Mouse (Mus musculus): Measurements from ENCODE around the gene Ndufb8. TPM values are rescaled to one million over a fixed set of nuclear protein-coding genes. Genes with fewer than 3 reads are reported as not detected.

The Ndufb8 gene
- total RNA-seq, 2 experiments from 2014 or later, result 371 to 384 TPM

DNA sequence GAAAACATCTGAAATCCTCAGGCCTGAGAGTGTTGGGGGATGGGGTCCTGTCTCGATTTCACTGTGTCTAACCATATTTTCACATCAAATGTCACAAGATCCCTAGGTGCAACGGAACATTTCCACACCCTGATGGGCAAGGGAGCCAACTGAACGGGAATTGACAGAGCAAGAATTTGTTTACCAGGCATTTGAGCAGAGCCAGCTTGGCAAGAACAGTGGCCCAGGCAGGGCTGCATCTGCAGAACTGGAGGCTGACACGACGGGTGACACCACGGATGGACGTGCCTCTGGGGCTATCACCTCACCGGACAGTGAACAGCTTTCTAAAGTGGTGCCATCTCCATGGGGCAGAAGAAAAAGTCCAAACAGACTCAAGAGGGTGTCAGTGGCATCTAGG lies 17.8 kb downstream of the Ndufb8 start:
- no peak for DNase-seq (ENCODE audit: low spot score in 2 of 2)

DNA sequence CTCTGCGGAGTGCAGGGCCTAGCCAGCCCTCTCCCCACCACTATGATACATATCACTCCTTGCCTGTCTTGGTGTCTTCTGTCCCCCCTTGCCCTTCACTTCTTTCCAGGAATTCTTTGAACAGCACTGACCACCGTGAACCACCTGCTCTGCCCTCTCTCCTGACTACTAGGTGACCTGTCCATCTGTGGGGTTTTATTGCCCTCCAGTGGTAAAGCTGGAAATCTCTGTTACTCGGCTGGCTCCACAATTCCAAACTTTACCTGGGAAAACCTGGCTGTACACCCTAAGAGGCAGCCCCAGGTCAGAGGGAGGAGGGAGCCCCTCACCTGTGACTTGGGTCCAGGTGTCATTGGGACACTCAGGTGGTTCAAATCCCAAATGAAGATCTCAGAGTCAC lies 19.9 kb downstream of the Ndufb8 start:
- DNase-seq (ENCODE audit: low spot score in 2 of 2), result no peak

DNA sequence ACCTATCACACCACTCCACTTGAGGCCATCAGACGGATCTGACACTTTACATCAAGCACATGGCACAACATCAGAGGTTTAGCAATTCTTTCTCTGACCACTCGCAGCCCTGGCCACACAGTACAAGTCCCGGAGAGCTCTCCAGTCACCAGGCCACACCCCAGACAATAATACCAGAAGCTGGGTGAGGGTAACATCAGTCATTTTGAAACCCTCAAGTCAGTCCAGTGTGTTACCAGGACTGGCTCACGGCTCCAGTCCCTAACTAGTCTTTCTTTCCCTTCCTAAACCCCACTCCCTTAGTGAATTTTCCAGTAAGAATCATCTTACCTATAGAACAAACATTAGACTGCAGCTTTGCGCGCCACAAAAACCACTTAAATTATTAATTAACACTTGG lies 25.2 kb downstream of the Ndufb8 start:
- no peak for DNase-seq (ENCODE audit: low spot score in 2 of 2)

DNA sequence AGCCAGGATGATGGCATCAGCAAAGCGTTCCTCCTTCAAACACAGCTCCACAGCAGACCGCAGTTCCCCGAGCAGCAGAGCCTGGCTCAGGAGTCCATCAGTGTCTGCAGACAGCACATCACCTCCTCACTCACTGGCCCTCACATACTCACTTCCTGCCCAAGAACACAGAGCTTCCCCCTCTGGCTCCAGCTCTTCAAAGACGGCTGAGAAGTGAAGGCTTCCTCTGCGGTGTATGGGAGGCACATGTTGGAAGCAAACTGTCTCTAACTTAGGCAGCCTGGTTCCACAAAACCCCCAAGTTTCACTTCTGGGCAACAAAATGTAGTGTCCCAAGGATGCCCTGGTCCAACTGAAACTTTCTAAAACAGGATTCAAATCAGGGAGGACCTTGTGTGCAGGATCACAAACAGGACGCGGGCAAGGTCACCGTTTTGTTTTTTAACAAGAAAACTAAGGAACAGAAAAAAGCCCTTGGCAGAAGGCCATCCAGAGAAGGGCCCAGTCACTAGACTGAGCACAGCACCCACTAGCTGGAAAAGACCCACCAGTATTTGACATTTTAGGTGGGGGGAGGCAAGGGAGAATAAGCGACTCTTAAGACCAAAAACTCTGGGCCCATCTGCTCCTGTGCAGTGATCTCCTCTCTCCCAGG lies 29.6 kb downstream of the Ndufb8 start:
- no peak for DNase-seq (ENCODE audit: low spot score in 2 of 2)

DNA sequence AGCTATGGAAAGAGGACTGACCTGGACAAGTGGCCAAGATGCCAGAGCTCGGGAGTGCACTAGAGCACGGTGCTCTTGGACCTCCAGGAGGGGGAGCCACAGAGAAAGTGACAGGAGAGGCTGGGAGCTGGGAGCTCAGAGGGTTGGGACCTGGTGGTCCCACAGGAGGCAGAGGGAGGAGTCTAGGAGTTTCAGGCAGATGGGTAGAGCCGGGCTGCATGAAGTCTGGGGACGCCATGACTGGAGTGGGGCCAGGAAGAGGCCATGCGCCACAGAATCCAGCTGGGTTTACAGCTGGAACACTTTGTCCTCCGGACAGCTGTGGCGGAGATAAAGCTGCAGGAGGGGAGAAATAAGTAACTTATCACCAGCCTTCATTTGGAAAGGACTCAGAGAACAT lies 36.1 kb downstream of the Ndufb8 start:
- no peak for DNase-seq (ENCODE audit: low spot score in 2 of 2)

DNA sequence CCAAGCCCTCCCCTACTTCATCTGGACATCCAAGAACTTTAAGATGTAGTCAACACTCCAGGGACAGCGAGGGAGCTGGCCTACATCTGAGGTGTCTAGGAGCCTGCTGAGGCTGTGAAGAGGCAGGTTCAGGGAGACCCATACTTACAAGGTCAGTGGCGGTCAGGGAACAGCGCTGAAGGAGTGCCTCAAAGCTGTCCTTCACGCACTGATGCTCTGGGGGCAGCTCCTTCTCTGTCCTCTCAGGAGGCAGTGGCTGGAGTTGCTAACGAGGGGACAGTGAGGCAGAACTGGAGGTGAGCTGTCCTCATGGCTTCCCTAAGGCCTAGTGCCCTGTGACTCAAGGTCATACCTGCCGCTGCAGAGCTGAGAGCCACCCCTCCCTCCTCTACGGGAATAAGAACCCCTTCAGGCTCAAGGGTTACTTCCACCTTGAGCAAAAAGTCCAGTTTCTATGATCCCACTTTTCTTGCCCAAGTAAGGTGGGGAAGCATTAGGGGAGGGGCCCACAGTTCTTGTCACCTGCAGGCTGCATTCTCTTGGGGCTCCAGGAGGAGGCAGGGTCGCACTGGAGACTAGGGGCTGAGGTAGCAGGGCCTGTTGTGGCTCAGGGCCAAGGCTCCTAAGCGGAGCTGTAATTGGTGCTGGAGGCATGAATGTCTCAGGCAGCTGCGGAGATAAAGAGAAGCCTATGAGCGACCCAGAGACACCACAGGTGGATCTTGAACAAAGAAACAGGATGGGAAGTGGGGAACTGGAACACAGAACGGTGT lies 37.1 kb downstream of the Ndufb8 start:
- DNase-seq (ENCODE audit: low spot score in 2 of 2), result no peak

DNA sequence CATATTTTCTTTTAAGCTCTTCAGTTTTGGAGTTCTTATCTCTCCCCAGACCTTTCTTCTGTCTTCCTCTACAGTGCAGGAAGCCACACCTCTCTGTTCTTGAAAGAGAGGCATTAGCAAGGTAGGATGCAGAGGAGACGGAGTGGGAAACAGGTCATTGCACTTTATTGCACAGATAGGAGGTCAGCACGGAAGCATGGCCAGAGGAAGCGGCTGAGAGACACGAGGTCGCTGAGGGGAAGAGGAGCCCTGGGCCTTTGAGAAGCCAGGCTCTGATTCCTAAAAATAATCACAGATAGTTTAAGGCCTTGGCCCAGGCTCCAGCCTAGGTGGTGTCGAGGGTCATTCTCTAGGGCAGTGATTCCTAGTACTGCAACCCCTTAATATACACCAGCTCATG lies 39.5 kb downstream of the Ndufb8 start:
- DNase-seq (ENCODE audit: low spot score in 2 of 2), result no peak

DNA sequence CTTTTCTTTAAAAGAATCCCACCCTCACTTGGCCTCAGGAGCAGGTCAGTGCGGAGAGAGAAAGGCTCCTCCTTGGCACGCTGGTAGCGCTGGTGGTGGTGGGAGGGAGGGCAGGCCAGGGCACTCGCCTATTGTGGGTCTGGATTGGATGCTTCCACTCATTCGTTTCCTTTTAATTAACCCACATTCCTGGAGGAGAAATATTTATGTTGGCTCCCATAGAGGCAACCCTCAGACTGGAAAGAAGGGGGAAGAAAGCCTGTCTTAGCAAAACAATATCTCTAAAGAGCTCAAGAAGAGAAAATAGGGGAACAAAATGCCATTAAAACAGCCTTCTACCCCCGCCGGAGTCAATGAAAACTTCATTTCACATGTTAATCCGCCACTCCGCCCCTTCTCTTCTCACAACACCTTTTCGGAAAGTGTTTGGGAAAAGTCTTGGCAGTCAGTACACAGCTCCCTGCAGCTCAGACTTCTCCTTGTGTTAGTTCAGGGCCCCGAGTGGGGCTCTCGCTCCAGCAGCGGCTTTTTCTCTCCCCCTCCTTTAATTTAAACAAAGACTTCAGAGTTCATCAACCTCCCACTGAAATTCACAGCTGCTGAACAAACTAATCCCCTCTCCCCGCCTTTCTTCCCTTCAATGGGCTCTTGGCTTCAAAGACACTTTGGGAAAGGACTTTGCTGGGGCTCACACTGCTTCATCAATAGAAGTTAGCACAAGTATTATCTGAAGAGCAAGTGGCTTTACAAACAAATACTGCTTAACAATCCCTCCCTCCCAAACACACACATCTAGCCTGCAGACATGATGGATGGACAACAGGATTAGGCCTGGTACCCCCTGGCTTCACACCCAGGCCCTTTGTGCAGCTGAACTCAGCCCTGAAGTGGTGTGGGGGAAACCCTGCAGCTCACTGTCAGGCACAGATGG lies 40.5 kb downstream of the Ndufb8 start:
- no peak for DNase-seq (ENCODE audit: low spot score in 2 of 2)

DNA sequence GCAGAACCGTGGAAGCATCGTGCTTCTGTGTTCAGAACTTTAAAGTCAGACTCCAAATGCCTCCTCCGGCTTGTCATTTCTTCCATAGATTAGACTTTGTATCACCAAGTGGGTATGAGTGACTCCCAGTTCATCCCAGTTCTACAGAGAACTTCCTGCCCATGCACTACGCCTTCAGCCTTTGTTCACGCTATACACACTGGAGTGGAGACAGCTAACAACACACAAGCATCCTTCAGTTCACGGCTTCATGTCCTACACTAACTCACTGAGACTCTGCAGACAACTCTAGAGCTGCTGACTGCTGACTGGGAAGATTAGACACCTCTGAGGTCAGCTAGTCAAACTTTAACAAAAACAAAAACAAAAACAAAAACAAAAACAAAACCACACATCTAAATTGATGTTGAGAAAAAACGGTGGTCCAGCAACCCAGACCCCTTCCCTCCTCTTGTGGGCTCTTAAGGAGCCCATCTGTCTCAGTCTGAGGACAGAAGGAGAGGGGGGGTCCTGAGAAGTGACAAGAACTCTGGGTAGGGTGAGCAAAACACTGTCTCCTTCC lies 41.2 kb downstream of the Ndufb8 start:
- DNase-seq (ENCODE audit: low spot score in 2 of 2), result no peak

DNA sequence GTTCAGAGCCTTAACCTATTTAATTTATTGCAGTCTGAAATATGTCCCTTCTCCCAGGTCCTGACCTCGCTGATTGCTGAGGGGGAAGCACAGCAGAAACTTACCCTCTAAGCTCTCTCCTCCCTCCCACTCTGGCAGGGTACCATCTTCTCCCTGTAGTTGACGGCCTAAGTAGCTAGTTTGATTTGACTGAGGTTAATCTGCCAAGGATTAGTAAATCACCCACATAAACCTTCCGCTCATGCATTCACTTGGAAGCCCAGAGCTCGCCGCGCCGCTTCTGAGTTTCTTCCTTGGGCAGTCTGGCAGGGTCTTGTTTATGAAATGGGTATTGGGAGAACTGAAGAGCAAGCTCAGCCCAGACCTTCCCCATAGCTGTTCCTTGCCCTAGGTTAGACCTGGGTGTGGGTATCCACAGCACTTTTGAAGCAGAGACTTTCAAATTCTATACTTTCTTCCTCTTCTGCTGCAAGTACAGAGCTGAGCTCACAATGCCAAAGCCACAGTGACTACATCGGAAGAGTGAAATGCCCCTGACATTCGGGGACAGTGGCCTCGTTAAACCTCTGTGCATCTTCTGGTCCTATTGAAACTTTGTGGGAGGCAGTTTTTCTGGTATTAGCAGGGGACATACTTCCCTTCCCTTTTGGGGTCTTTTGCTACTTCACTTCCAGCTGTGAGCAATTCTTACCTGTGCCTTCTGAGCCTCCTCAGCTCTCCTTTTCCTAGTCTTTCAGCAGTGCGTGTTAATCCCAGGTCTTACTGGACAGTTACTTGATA lies 42.0 kb downstream of the Ndufb8 start:
- DNase-seq (ENCODE audit: low spot score in 2 of 2), result no peak

DNA sequence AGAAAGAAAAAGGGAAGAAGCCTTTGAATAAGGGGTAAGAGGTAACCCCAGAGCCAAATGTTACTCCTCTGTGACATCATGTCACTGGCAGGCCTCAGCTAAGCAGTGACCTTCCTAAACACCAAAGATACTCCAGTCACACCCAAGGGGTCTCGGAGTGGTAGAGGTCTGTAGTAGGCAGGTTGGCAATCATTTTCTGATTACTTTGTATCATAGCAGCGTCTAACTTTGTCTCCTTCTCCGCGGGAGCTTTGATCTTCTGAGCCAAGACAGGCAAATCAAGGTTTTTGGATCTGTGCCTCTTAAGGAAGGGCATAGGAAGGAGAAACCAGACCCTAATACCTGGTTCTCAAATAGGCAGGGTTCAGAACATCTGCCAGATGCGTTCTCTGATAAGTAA lies 42.6 kb downstream of the Ndufb8 start:
- DNase-seq (ENCODE audit: low spot score in 2 of 2), result no peak

DNA sequence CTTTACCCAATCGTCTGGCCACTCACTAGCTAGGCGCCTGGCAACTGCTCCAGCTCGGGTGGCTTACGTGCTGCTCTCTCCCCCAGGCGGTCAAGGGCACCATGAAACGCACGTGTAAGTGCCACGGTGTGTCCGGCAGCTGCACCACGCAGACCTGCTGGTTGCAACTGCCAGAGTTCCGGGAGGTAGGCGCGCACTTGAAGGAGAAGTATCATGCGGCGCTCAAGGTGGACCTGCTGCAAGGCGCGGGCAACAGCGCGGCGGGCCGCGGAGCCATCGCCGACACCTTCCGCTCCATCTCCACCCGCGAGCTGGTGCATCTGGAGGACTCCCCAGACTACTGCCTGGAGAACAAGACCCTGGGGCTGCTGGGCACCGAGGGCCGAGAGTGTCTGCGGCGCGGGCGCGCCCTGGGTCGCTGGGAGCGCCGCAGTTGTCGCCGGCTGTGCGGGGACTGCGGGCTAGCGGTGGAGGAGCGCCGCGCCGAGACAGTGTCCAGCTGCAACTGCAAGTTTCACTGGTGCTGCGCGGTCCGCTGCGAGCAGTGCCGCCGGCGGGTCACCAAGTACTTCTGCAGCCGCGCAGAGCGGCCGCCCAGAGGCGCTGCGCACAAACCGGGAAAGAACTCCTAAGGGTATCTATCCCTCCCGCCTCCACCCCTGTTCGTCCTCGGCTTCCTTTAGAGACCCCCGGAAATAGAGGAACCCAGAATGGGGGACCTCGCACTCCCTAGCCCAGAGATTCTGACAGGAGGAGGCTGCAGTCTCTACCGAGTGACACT lies 43.6 kb downstream of the Ndufb8 start:
- peak; percentile 15 to 43 for DNase-seq (ENCODE audit: low spot score in 2 of 2)

DNA sequence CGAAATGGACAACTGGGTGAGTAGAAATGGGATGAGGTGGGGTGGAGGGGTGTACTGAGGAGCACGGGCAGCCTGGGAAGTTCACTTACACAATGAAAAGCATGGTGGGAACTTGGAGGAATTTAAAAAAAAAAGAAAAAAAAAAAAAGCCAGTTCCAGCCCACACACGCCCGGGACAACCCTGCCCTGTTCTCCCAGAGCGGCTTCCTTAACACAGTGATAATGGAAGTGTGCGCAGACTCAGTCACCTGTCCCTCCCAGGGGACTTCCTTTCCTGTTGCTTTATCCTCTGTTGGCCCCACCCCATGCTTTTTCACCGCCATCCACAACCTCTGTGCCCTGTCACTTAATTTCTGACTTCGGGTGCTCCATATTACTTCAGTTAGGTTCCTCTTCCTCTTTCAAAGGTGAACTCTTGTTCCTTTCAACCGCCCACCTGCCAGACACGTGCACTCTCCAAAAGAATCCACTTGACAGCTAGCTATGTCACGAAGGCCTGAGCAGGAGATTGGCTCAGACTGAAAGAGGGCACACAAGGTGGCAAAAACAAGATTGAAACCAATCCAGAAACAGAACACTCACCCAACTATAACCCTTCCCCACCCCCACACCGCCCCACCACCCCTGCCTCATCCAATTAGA lies 44.6 kb downstream of the Ndufb8 start:
- no peak for DNase-seq (ENCODE audit: low spot score in 2 of 2)

DNA sequence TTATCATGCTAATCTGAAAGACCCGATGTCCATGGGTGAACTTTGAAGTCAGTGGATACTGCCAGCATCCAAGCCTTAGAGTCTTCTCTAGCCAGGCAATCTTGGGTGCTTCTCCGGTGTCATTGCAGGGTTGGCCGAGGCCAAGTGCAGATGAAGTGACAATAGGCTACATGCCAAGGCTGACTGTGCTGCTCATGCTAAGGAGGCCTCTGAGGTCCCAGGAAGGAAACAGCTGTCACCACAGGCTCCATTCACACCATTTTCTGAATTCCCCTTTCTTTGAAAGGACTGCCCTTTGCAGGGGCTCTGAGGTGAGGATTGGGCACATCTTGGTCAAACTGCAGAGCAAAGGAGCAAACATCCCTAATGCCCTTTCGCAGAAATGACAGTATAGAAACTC lies 52.5 kb downstream of the Ndufb8 start:
- DNase-seq (ENCODE audit: low spot score in 2 of 2), result no peak

DNA sequence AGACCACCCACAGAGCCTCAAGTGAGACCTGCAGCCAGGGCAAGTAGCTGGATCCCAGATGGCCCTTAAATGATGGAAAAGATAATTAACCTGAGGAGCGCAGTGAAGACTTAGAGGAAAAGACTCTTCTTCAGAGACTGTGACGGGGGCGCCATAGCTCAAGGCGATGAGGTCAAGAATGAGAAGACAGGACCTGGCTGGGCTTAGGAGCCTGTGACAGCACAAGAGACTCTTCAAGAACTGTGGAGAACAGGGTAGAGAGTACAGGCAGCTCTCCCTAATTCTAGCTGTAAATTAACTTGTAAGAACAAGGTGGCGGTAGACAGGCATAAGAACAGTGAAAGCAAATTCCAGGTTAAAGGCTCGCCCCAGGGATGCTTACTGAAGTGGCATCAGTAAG lies 53.3 kb downstream of the Ndufb8 start:
- no peak for DNase-seq (ENCODE audit: low spot score in 2 of 2)

DNA sequence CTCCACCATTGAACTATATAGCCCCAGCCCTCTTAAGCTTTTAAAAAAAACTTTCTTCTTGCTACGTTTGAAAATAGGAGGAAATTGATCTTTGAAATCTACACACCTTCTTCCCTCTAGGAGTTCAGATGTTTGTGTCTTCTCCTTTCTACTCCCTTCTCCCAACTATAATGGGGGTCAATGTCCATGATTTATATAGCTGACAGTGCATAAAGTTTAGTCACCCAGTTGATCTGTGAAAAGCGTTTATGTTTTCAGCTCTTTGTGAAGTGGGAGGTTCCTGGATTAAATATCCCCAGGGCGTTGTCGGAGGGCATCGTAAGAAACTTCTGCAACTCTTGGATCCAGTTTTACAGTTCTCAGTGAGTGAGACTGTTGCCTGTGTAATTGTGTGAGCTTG lies 55.0 kb downstream of the Ndufb8 start:
- DNase-seq (ENCODE audit: low spot score in 2 of 2), result no peak

DNA sequence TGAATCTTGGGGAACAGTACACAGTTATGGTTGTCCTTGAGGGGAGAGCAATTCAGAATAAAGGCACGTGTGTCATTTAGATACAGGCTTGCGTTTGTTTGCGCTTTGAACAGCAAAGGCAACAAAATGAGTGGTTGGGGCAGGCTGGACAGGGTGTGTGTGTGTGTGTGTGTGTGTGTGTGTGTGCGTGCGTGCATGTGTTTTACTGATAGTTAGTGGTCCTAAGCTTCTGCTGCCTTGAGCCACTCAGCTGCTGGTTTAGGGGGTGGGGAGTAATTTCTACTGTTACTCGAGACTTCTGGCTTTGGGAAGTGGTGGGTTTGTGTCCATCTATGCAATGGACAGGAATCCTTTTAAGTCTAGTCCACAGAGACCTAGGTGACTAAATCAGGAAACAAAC lies 56.3 kb downstream of the Ndufb8 start:
- DNase-seq (ENCODE audit: low spot score in 2 of 2), result no peak
